Mouse (Mus musculus): ENCODE data around the gene Gm10644. TPM values are rescaled to one million over a fixed set of nuclear protein-coding genes. Genes with fewer than 3 reads are reported as not detected.

Gene Gm10644
- total RNA-seq, 2 experiments from 2014 or later = not detected

GRCm38 (mm10) chr8:83899363-83900252 lies 55.4 kb downstream of the Gm10644 start, which contains the start of gene Adgrl1:
Gene Adgrl1 (plus strand): TSS chr8:83900105.
- peak; percentile 48 for ATAC-seq (replicated peaks; ENCODE audit: poor library complexity, severe bottlenecking)

GRCm38 (mm10) chr8:83898985-83899362 lies 56.0 kb downstream of the Gm10644 start:
- no peak for ATAC-seq (replicated peaks; ENCODE audit: poor library complexity, severe bottlenecking)

- ATAC-seq (replicated peaks; ENCODE audit: poor library complexity, severe bottlenecking) = no peak
Measured at GRCm38 (mm10) chr8:83898456-83898855, 56.5 kb downstream of the Gm10644 start.

- no peak for ATAC-seq (replicated peaks; ENCODE audit: poor library complexity, severe bottlenecking)
Measured at GRCm38 (mm10) chr8:83897211-83897610, 57.8 kb downstream of the Gm10644 start.

- no peak for ATAC-seq (replicated peaks; ENCODE audit: poor library complexity, severe bottlenecking)
Measured at GRCm38 (mm10) chr8:83896461-83896860, 58.5 kb downstream of the Gm10644 start.

GRCm38 (mm10) chr8:83895894-83896293 lies 59.1 kb downstream of the Gm10644 start:
- ATAC-seq (replicated peaks; ENCODE audit: poor library complexity, severe bottlenecking) = peak; percentile 49

- 0 out of 2 replicates have a peak, but pooled peaks have one; percentile 36 for ATAC-seq (replicated peaks; ENCODE audit: poor library complexity, severe bottlenecking)
Measured at GRCm38 (mm10) chr8:83893915-83894314, 61.1 kb downstream of the Gm10644 start.

GRCm38 (mm10) chr8:83892061-83892460 lies 62.9 kb downstream of the Gm10644 start:
- ATAC-seq (replicated peaks; ENCODE audit: poor library complexity, severe bottlenecking) = no peak

GRCm38 (mm10) chr8:83888409-83888808 lies 66.6 kb downstream of the Gm10644 start:
- no peak for ATAC-seq (replicated peaks; ENCODE audit: poor library complexity, severe bottlenecking)

Other genes starting within 250 kb of the Gm10644 start
- 115 and 123 TPM in 2 replicates for gene Ddx39, start 240.0 kb downstream of the Gm10644 start, total RNA-seq (2014; fragmentation: Nextera tagmentation)
- gene Ddx39, start 240.0 kb downstream of the Gm10644 start, total RNA-seq (2017) = 123 and 124 TPM in 2 replicates
- 21.4 and 25.7 TPM in 2 replicates for gene Adgre5, start 213.9 kb downstream of the Gm10644 start, total RNA-seq (2014; fragmentation: Nextera tagmentation)
- gene Adgre5, start 213.9 kb downstream of the Gm10644 start, total RNA-seq (2017) = 21.7 and 27.2 TPM in 2 replicates
- 1.4 and 2.4 TPM in 2 replicates for gene Adgrl1, start 55.1 kb downstream of the Gm10644 start, total RNA-seq (2014; fragmentation: Nextera tagmentation)
- gene Adgrl1, start 55.1 kb downstream of the Gm10644 start, total RNA-seq (2017) = 2.4 and 3.6 TPM in 2 replicates
- 36.8 and 53.8 TPM in 2 replicates for gene Asf1b, start 302 bp upstream of the Gm10644 start, total RNA-seq (2014; fragmentation: Nextera tagmentation)
- gene Asf1b, start 302 bp upstream of the Gm10644 start, total RNA-seq (2017) = 29.8 and 33.2 TPM in 2 replicates
- gene Prkaca, start 17.8 kb upstream of the Gm10644 start, total RNA-seq (2014; fragmentation: Nextera tagmentation) = 36.4 and 39.3 TPM in 2 replicates
- 18.2 and 20.3 TPM in 2 replicates for gene Prkaca, start 17.8 kb upstream of the Gm10644 start, total RNA-seq (2017)
- 58.8 and 66.1 TPM in 2 replicates for gene Samd1, start 42.5 kb upstream of the Gm10644 start, total RNA-seq (2014; fragmentation: Nextera tagmentation)
- gene Samd1, start 42.5 kb upstream of the Gm10644 start, total RNA-seq (2017) = 37.5 and 60.0 TPM in 2 replicates
- 2.3 TPM in 1 of 2 replicates, not detected in the other for gene 1700067K01Rik, start 46.3 kb upstream of the Gm10644 start, total RNA-seq (2014; fragmentation: Nextera tagmentation)
- gene 1700067K01Rik, start 46.3 kb upstream of the Gm10644 start, total RNA-seq (2017) = not detected in 2 replicates
- gene 2210011C24Rik, start 57.0 kb upstream of the Gm10644 start, total RNA-seq (2014; fragmentation: Nextera tagmentation) = not detected in 2 replicates
- gene 2210011C24Rik, start 57.0 kb upstream of the Gm10644 start, total RNA-seq (2017) = not detected in 2 replicates
- not detected in 2 replicates for gene Palm3, start 66.3 kb upstream of the Gm10644 start, total RNA-seq (2014; fragmentation: Nextera tagmentation)
- gene Palm3, start 66.3 kb upstream of the Gm10644 start, total RNA-seq (2017) = not detected in 2 replicates
- 0.88 and 0.90 TPM in 2 replicates for gene Il27ra, start 87.4 kb upstream of the Gm10644 start, total RNA-seq (2014; fragmentation: Nextera tagmentation)
- 1.4 and 1.9 TPM in 2 replicates for gene Il27ra, start 87.4 kb upstream of the Gm10644 start, total RNA-seq (2017)
- gene Rln3, start 89.8 kb upstream of the Gm10644 start, total RNA-seq (2014; fragmentation: Nextera tagmentation) = not detected in 2 replicates
- not detected in 2 replicates for gene Rln3, start 89.8 kb upstream of the Gm10644 start, total RNA-seq (2017)
- 0.90 and 1.5 TPM in 2 replicates for gene Gm10643, start 109.9 kb upstream of the Gm10644 start, total RNA-seq (2014; fragmentation: Nextera tagmentation)
- gene Gm10643, start 109.9 kb upstream of the Gm10644 start, total RNA-seq (2017) = 0.34 and 1.8 TPM in 2 replicates
- gene Rfx1, start 111.6 kb upstream of the Gm10644 start, total RNA-seq (2014; fragmentation: Nextera tagmentation) = 6.9 and 13.6 TPM in 2 replicates
- 3.1 and 4.3 TPM in 2 replicates for gene Rfx1, start 111.6 kb upstream of the Gm10644 start, total RNA-seq (2017)
- gene Dcaf15, start 149.6 kb upstream of the Gm10644 start, total RNA-seq (2014; fragmentation: Nextera tagmentation) = 19.9 and 23.9 TPM in 2 replicates
- 15.2 and 16.9 TPM in 2 replicates for gene Dcaf15, start 149.6 kb upstream of the Gm10644 start, total RNA-seq (2017)
- 0.41 TPM in 1 of 2 replicates, not detected in the other for gene Podnl1, start 170.8 kb upstream of the Gm10644 start, total RNA-seq (2014; fragmentation: Nextera tagmentation)
- gene Podnl1, start 170.8 kb upstream of the Gm10644 start, total RNA-seq (2017) = 0.26 TPM in 1 of 2 replicates, not detected in the other
- gene Cc2d1a, start 192.7 kb upstream of the Gm10644 start, total RNA-seq (2014; fragmentation: Nextera tagmentation) = 11.8 and 13.5 TPM in 2 replicates
- 4.2 and 9.0 TPM in 2 replicates for gene Cc2d1a, start 192.7 kb upstream of the Gm10644 start, total RNA-seq (2017)
- 1.2 TPM in 1 of 2 replicates, not detected in the other for gene 4930432K21Rik, start 192.8 kb upstream of the Gm10644 start, total RNA-seq (2014; fragmentation: Nextera tagmentation)
- 1.2 and 1.8 TPM in 2 replicates for gene 4930432K21Rik, start 192.8 kb upstream of the Gm10644 start, total RNA-seq (2017)
- 3.5 and 9.6 TPM in 2 replicates for gene Nanos3, start 230.0 kb upstream of the Gm10644 start, total RNA-seq (2014; fragmentation: Nextera tagmentation)
- not detected in 2 replicates for gene Nanos3, start 230.0 kb upstream of the Gm10644 start, total RNA-seq (2017)

Data from granulocyte monocyte progenitor cell, adult 5-6 weeks (primary cell).